Mouse (Mus musculus) lung, postnatal 0 days (tissue): ENCODE results near the gene Cnih3. TPM values are rescaled to one million over a fixed set of nuclear protein-coding genes. Genes with fewer than 3 reads are reported as not detected.

Source experiments
- ATAC-seq: fragments of 200-750 bp; cut with Nextera tagmentation; 2 replicates; pipeline ENCODE4 v1.8.0; 2017; ENCODE audit warnings: moderate library complexity
- DNase-seq: peaks from one replicate; pipeline ENCODE4 v3.0.0-alpha.2; 2016; ENCODE audit warnings: low spot score
- H3K27ac ChIP-seq: fragments of 300-500 bp; sonication (generic); 2 replicates; pipeline ENCODE4 v1.5.1; 2014; ENCODE audit warnings: antibody characterized with exemption, mild to moderate bottlenecking, low read length, mixed read lengths
- H3K27me3 ChIP-seq: fragments of 300-500 bp; sonication (generic); replicated peaks from 2 replicates; pipeline ENCODE4 v1.6.1; 2014; ENCODE audit warnings: low read length, mixed read lengths; ENCODE audit not compliant: insufficient read depth
- H3K36me3 ChIP-seq: fragments of 300-500 bp; sonication (generic); 2 replicates; pipeline ENCODE4 v1.6.1; 2014; ENCODE audit warnings: low read length, mixed read lengths; ENCODE audit not compliant: insufficient read depth
- H3K4me1 ChIP-seq: fragments of 300-500 bp; sonication (generic); 2 replicates; pipeline ENCODE4 v1.6.1; 2014; ENCODE audit warnings: antibody characterized with exemption, low read depth, low read length, mixed read lengths; ENCODE audit not compliant: insufficient read depth
- H3K4me2 ChIP-seq: fragments of 300-500 bp; sonication (generic); replicated peaks from 2 replicates; pipeline ENCODE4 v1.6.1; 2014; ENCODE audit warnings: low read depth, mild to moderate bottlenecking, low read length, moderate library complexity, mixed read lengths
- H3K4me3 ChIP-seq: fragments of 300-500 bp; sonication (generic); 2 replicates; pipeline ENCODE4 v1.5.1; 2014; ENCODE audit warnings: low read depth, low read length
- H3K9ac ChIP-seq: fragments of 300-500 bp; sonication (generic); replicated peaks from 2 replicates; pipeline ENCODE4 v1.6.1; 2014; ENCODE audit warnings: low read depth, mild to moderate bottlenecking
- H3K9me3 ChIP-seq: fragments of 300-500 bp; sonication (generic); 2 replicates; pipeline ENCODE4 v1.6.1; 2016; ENCODE audit warnings: low read length, mixed read lengths
- CTCF ChIP-seq: IDR thresholded peaks from 2 replicates; pipeline ENCODE4 v1.5.1; 2016; ENCODE audit warnings: antibody characterized with exemption, mild to moderate bottlenecking
- EP300 ChIP-seq: IDR thresholded peaks from 2 replicates; pipeline ENCODE4 v1.6.1; 2016; ENCODE audit warnings: antibody characterized with exemption, mild to moderate bottlenecking, control low read depth
- WGBS: fragments of 180-500 bp; shearing (Covaris S2); extraction: QIAGEN DNeasy Blood & Tissue Kit; methylation state at CpG from one replicate; pipeline ENCODE4 v1.1.7; 2014; 5-methylcytosine and 5-hydroxymethylcytosine counted together
- polyA plus RNA-seq: library from polyadenylated mRNA; unstranded; fragments of >200 nt; fragmentation: Nextera tagmentation; extraction: Ambion mirVana; gene quantifications from 2 replicates; pipeline ENCODE4 v1.2.1, GENCODE M21; 2015

Gene Cnih3
- polyA plus RNA-seq, 1 experiment from 2014 or later, result 0.30 TPM

DNA sequence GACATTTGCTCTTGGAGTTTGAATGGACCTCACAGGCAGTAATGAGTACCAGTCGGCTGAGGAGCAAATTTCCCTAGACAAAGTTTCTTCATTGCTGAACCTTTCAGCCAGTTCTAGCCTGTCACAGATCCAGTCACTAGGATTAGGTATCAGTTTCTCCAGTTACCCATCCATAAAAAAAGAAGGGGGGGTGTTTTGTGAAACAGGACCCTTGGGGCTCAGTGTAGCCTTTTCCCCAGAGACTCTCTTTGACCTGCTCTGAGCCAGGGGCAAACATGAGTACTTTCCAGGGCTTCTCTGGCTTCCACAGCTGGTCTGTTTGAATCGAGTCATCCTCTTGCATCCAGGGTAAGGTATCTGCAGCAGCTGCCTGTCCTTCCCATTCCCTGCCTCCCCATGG, 5.4 kb downstream of the Cnih3 start:
- 49% methylated on average over 2 of the region's 2 CpGs for WGBS
- no peak overlapping the region for H3K27ac ChIP-seq

DNA sequence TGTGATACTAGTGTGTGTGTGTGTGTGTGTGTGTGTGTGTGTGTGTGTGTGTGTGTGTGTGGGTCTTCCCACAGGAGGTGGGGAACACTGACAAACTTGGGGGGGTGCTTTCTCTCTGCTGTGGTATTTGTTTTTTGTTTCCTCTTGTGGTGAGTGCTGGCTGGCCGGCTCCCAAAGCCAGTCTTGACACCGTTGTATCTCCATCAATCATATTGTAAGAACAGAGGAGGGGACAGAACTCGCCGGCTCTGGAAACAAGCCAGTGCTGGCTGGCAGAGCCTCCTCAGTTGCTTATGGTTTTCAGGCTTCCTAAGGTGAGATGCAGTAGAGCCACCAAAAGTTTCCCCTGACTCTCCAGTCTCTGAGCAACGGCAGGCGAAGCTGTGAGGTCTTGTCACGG, 6.1 kb downstream of the Cnih3 start:
- no peak for ATAC-seq
- 23% methylated on average over 7 of the region's 7 CpGs for WGBS
- H3K27ac ChIP-seq, result no peak overlapping the region

More for the DNA sequence above, 5.4 kb downstream of the Cnih3 start:
- Histone ChIP-seq H3K4me3 (no peak overlapping the region), H3K27me3 (peaks cover 4% of the 10 kb centered on the region), H3K4me1 (peaks cover 5% of the 10 kb centered on the region; the same call in 1 of the 2 replicates), H3K9ac (no peak overlapping the region), H3K4me2 (no peak overlapping the region), H3K9me3 (no peaks in the 10 kb centered on the region), H3K36me3 (no peaks in the 10 kb centered on the region)
- no peak for TF ChIP-seq EP300
- TF ChIP-seq CTCF, result no peak
- ATAC-seq, result no peak
- DNase-seq, result no peak

DNA sequence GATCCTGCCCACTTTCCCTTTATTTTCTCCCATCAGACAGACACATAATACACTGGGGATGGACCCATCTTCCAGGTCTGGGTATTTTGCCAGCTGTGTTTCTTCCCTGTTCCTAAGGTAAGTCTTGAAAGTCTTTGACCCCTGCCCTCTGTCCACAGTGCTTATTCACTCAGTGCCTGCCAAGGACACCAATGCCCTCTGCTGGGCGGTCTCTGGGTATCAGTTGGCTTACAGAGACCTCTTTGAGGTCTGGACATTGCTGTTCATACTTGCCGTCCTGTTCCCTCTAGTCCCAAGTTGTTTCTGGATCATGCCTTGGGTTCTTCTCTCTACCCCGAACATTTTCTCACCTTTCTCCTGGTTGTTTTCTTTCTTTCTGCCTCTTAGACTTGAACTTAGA, 8.3 kb downstream of the Cnih3 start:
- TF ChIP-seq EP300 (no peak), CTCF (peak; percentile 34; the same call in 1 of the 2 replicates)
- Histone ChIP-seq H3K27ac (no peak overlapping the region), H3K9me3 (no peaks in the 10 kb centered on the region), H3K4me3 (no peak overlapping the region), H3K4me1 (no peaks in the 10 kb centered on the region), H3K27me3 (no peaks in the 10 kb centered on the region), H3K36me3 (no peaks in the 10 kb centered on the region), H3K9ac (no peak overlapping the region), H3K4me2 (no peak overlapping the region)
- ATAC-seq (no peak), DNase-seq (no peak)
- WGBS, result 74% methylated on average over 3 of the region's 3 CpGs

More for the DNA sequence above, 6.1 kb downstream of the Cnih3 start:
- TF ChIP-seq CTCF (no peak), EP300 (no peak)
- H3K9me3 ChIP-seq, result no peaks in the 10 kb centered on the region
- peaks cover 4% of the 10 kb centered on the region for H3K27me3 ChIP-seq
- H3K4me3 ChIP-seq, result no peak overlapping the region
- peaks cover 5% of the 10 kb centered on the region; the same call in 1 of the 2 replicates for H3K4me1 ChIP-seq
- H3K4me2 ChIP-seq, result no peak overlapping the region
- DNase-seq, result no peak
- no peaks in the 10 kb centered on the region for H3K36me3 ChIP-seq
- H3K9ac ChIP-seq, result no peak overlapping the region

DNA sequence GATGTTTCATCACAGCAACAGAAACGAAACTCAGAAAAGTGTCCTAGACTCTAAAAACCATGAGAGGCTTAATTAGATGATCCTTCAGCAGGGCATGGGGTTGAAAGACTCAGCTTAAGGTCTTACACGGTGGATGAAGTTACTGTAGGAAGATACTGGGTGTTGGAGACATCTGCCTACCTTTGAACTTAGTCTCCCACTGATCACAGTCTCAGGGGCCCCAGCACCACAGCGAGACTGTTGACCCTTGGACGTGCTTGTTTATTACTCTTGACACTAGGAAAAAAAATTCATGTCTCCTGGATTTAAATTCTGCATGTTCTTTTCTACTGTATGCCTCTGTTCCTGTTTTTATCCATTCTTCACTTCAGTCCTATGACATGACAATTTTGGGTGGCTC, 11.6 kb downstream of the Cnih3 start:
- no peak overlapping the region for H3K27ac ChIP-seq

DNA sequence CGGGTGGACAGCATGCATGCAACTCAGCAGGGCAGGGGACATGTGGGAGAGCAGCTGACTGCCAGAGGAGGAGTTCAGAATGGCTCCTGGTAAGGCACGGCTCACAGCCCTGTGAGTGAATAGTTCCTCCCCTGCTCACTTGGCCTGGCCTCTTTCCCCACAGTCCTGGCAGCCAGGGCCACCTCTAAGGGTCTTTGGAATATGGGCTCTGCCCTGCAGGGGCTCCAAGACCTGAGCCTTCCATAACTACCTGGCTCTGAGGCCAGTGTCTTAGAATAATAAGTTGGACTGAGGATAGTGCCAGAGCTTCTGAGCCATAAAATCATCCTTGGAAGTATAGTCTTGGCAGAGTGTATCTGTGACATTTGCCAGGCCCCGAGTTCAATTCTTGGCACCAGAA, 12.9 kb downstream of the Cnih3 start:
- no peaks in the 10 kb centered on the region for H3K27me3 ChIP-seq
- no peak for DNase-seq
- H3K9ac ChIP-seq, result no peak overlapping the region
- no peaks in the 10 kb centered on the region for H3K4me1 ChIP-seq
- TF ChIP-seq EP300 (no peak), CTCF (no peak)
- 64% methylated on average over 3 of the region's 3 CpGs for WGBS
- H3K36me3 ChIP-seq, result no peaks in the 10 kb centered on the region
- no peak for ATAC-seq
- H3K4me3 ChIP-seq, result no peak overlapping the region
- H3K4me2 ChIP-seq, result no peak overlapping the region
- no peak overlapping the region for H3K27ac ChIP-seq
- H3K9me3 ChIP-seq, result no peaks in the 10 kb centered on the region

More for the DNA sequence above, 11.6 kb downstream of the Cnih3 start:
- no peak overlapping the region for H3K9ac ChIP-seq
- no peaks in the 10 kb centered on the region for H3K9me3 ChIP-seq
- no peak for DNase-seq
- H3K36me3 ChIP-seq, result no peaks in the 10 kb centered on the region
- no peaks in the 10 kb centered on the region for H3K27me3 ChIP-seq
- H3K4me2 ChIP-seq, result no peak overlapping the region
- ATAC-seq, result no peak
- TF ChIP-seq EP300 (no peak), CTCF (no peak)
- 49% methylated on average over 4 of the region's 4 CpGs for WGBS
- H3K4me1 ChIP-seq, result no peaks in the 10 kb centered on the region
- no peak overlapping the region for H3K4me3 ChIP-seq

DNA sequence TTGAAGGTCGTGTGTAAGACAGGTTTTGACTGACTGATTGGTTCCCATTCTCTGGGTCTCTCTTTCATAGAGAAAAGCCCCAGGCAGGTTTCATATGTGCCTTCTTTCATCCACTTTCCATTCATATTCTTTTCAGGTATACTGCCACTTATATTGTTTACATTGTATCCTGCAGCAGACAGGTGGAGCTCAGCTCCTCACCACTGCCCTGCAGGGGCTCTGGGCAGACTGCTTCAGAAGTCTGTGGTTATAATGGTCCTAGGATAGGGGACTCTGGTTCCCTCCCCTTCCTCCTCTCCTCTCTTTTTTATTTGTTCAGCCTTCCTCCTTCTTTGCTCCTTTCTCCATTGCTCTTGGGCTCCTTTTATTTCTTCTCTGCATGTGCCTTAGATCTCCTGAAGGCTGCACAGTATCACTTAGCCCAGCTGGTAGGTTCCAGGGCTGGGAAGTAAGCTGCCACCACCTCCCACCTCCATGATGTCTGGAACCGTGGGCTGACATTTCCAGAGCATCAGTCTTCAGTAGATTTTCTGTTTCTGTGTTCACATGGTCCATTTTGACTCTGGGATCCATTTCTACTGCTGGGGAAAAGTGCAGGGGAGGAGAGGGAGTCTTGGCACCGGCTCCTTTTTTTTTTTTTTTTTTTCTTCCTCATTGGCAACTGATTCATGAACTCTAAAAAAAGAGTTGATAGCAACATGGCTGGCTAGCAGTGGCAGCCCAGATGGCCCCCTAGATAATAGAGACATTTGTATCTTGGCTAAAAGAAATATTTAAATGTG, 16.6 kb downstream of the Cnih3 start:
- no peak overlapping the region for H3K27ac ChIP-seq
- no peak overlapping the region for H3K9ac ChIP-seq
- no peak for TF ChIP-seq CTCF
- no peak for TF ChIP-seq EP300
- no peaks in the 10 kb centered on the region for H3K27me3 ChIP-seq
- WGBS, result 22% methylated on average over 3 of the region's 3 CpGs
- no peak overlapping the region for H3K4me2 ChIP-seq
- no peaks in the 10 kb centered on the region for H3K9me3 ChIP-seq
- H3K4me1 ChIP-seq, result no peaks in the 10 kb centered on the region
- H3K4me3 ChIP-seq, result no peak overlapping the region
- DNase-seq (no peak), ATAC-seq (no peak)
- H3K36me3 ChIP-seq, result no peaks in the 10 kb centered on the region
